Mouse (Mus musculus) megakaryocyte-erythroid progenitor cell, adult 5-6 weeks (primary cell): ENCODE data around the gene Fis1. TPM values are rescaled to one million over a fixed set of nuclear protein-coding genes. Genes with fewer than 3 reads are reported as not detected.

ENCODE experiments used
- ATAC-seq: replicated peaks from 2 replicates; pipeline ENCODE4 v1.8.0; 2016; ENCODE audit warnings: mild to moderate bottlenecking, inconsistent platforms; ENCODE audit not compliant: severe bottlenecking, poor library complexity, low FRiP score, low TSS enrichment
- total RNA-seq, 2 experiments: library from RNA; stranded (forward) in 1 of 2; stranded (reverse) in 1 of 2; fragments of 200-1000, 215-1000 nt in 1 of 2; fragments of >200 nt in 1 of 2; fragmentation: Nextera tagmentation in 1 of 2; gene quantifications; 2 replicates each; pipeline ENCODE4 v1.2.3; 2014 to 2017

Gene Fis1
- 160 and 187 TPM in 2 replicates for total RNA-seq (2014; fragmentation: Nextera tagmentation)
- total RNA-seq (2017), result 61.1 and 71.8 TPM in 2 replicates

- ATAC-seq, result peak; percentile 99
Measured at GRCm38 (mm10) chr5:136953015-136953414, at the start of gene Fis1. Gene Fis1, plus strand, starts transcription at chr5:136953275.

GRCm38 (mm10) chr5:136904621-136905020 is 48.5 kb upstream of the Fis1 start:
- no peak for ATAC-seq

- no peak for ATAC-seq
Measured at GRCm38 (mm10) chr5:136905630-136906029, 47.4 kb upstream of the Fis1 start.

GRCm38 (mm10) chr5:136907587-136907986 is 45.5 kb upstream of the Fis1 start:
- ATAC-seq, result no peak

- ATAC-seq, result peak; percentile 93
Measured at GRCm38 (mm10) chr5:136907991-136908857, 44.9 kb upstream of the Fis1 start, which contains the start of gene Ift22. Gene Ift22, plus strand, starts transcription at chr5:136908150.

GRCm38 (mm10) chr5:136914183-136914582 is 38.9 kb upstream of the Fis1 start:
- ATAC-seq, result no peak

- ATAC-seq, result no peak
Measured at GRCm38 (mm10) chr5:136917613-136918242, 35.3 kb upstream of the Fis1 start.

GRCm38 (mm10) chr5:136918655-136919472 is 34.2 kb upstream of the Fis1 start:
- peak; percentile 96 for ATAC-seq

- 0 out of 2 replicates have a peak, but pooled peaks have one; percentile 41 for ATAC-seq
Measured at GRCm38 (mm10) chr5:136919546-136920301, 33.4 kb upstream of the Fis1 start.

- no peak for ATAC-seq
Measured at GRCm38 (mm10) chr5:136922830-136923229, 30.2 kb upstream of the Fis1 start.

GRCm38 (mm10) chr5:136923751-136924478 is 29.2 kb upstream of the Fis1 start:
- ATAC-seq, result no peak

- peak; percentile 85 for ATAC-seq
Measured at GRCm38 (mm10) chr5:136929073-136929472, 24.0 kb upstream of the Fis1 start.

GRCm38 (mm10) chr5:136931896-136932295 is 21.2 kb upstream of the Fis1 start:
- no peak for ATAC-seq

- no peak for ATAC-seq
Measured at GRCm38 (mm10) chr5:136932956-136933355, 20.1 kb upstream of the Fis1 start.

- no peak for ATAC-seq
Measured at GRCm38 (mm10) chr5:136933930-136934329, 19.1 kb upstream of the Fis1 start.

GRCm38 (mm10) chr5:136935905-136936695 is 17.0 kb upstream of the Fis1 start:
- ATAC-seq, result no peak

GRCm38 (mm10) chr5:136936750-136937149 is 16.3 kb upstream of the Fis1 start:
- ATAC-seq, result no peak

GRCm38 (mm10) chr5:136937621-136938020 is 15.5 kb upstream of the Fis1 start:
- ATAC-seq, result no peak
